Mouse (Mus musculus): ENCODE data around the gene Zfp219.

Zfp219 gene

DNA sequence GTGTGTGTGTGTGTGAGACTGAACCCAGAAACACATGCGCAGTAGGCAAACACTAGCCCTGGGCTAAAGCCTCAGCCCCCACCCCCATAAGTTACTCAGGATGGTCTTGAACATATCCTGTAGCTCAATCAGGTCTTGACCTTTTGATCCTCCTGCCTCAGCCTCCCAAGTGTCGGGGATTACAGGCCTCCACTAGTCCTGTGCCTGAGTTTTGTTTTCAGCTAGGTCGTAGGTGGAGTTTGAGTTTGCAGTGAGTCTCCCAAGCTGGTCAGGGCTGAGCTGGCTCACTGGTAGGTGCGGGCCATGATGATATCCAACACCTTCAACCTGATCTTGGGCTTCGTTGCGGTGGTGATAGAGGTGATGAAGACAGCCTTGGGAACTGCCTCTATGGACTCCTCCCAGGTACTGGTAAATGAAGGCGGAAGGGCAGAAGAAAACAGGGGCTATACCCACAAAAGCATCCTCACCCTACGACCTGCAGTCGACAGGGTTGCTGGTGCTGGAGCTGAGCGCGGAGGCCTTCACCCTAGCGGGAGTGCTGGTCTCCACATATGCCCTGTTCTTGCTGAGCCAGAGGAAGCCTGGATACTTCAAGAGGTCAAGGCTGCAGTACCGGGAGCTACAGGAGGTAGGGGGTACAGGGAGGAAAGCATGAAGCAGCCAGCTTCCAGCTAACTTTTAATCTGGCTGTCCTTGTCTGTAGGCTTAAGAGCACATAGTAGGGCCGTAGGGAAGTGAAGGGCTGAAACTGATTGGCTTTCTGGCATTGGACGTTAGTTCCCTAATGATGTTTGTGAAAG lies 2.1 kb downstream of the Zfp219 start:
- no peak for DNase-seq

- DNase-seq, result no peak
These were observed 2.9 kb downstream of the Zfp219 start for GRCm38 (mm10) chr14:52017662-52018061.

- DNase-seq, result no peak
These were observed 3.7 kb downstream of the Zfp219 start for GRCm38 (mm10) chr14:52016625-52017405.

- no peak for DNase-seq
These were observed 5.0 kb downstream of the Zfp219 start, which contains the start of gene Tmem253 for GRCm38 (mm10) chr14:52015445-52016100. Tmem253 (plus strand) TSS chr14:52015658.

DNA sequence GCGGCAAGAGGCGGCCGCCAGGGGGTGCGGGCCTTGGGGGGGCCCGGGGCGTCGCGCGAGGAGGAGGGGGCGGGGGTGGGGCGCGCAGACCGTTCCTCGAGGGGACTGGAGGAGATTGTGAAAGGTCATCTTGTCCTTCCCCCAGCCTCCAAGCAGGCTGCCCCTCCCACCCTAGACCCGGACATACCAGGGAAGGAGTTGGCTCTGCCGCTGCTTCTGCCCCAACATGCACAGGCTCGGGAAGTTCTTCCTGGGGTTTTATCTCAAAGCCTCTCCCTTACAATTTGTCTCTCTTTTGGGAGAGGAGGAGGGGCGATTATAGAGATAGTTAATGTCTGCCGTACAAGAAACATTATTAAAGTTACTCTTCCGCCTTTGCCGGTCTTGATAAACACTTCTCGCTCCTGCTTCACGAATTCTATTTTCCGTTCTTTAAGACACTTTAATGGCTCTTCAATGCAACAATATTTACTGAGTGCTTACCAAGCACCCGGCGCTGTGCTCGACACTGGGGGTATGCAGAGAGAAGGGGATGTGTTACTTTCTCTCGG lies 5.7 kb downstream of the Zfp219 start:
- DNase-seq, result peak; percentile 76

DNA sequence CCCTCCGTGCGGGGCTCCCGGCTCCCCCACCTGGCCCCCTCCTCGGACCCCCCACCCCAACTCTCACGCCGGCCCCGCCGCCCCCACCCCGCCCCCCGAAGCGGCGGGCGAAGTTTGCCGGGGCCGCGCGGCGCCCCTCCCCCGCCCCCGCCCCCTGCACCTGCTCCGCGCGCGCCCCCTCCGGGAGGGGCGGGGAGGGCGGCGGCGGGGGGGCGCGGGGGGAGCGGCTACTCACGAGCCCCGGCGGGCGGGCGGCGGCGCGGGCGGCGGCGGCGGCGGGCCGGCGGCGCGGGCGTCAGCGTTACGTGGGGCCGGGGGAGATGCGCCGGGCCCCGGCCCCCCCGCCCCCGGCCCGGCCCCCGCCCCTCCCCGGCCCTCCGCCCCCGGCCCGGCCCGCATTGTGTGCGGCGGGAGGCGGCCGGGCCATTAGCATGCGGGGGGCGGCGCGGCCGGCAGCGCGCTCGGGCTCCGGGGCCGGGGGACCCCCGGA lies 6.2 kb downstream of the Zfp219 start:
- no peak for DNase-seq

DNA sequence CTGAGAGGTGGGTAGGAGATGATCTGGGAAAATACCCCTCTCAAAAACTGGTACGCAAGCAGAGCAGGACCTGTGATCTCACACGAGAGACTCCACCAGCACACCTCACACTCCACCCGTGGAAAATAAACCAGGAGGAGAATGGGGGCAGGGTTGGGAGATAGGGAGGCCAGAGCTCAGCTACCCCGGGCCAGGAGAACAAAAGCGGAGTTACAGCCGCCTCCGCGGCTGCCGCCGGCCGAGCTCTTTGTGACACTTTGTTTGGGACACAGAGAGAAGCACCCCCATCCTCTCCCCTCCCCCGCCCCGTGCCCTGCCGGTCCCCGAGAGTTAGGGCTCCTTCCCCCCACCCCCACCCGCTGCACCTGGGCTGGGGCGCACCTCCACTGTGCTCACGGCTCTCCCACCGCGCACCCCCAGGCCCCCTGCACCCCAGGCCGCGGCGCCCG lies 6.7 kb downstream of the Zfp219 start:
- peak; percentile 56 for DNase-seq

GRCm38 (mm10) chr14:52013021-52013610 lies 7.4 kb downstream of the Zfp219 start:
- DNase-seq, result no peak

GRCm38 (mm10) chr14:52012553-52012952 lies 8.0 kb downstream of the Zfp219 start:
- no peak for DNase-seq

- no peak for DNase-seq
These were observed 8.4 kb downstream of the Zfp219 start for GRCm38 (mm10) chr14:52012085-52012484.

- DNase-seq, result no peak
These were observed 8.8 kb downstream of the Zfp219 start for GRCm38 (mm10) chr14:52011683-52012082.

- no peak for DNase-seq
These were observed 10.0 kb downstream of the Zfp219 start for GRCm38 (mm10) chr14:52010446-52011111.

- no peak for DNase-seq
These were observed 10.7 kb downstream of the Zfp219 start for GRCm38 (mm10) chr14:52009841-52010240.

GRCm38 (mm10) chr14:52009361-52009760 lies 11.2 kb downstream of the Zfp219 start:
- DNase-seq, result no peak

DNA sequence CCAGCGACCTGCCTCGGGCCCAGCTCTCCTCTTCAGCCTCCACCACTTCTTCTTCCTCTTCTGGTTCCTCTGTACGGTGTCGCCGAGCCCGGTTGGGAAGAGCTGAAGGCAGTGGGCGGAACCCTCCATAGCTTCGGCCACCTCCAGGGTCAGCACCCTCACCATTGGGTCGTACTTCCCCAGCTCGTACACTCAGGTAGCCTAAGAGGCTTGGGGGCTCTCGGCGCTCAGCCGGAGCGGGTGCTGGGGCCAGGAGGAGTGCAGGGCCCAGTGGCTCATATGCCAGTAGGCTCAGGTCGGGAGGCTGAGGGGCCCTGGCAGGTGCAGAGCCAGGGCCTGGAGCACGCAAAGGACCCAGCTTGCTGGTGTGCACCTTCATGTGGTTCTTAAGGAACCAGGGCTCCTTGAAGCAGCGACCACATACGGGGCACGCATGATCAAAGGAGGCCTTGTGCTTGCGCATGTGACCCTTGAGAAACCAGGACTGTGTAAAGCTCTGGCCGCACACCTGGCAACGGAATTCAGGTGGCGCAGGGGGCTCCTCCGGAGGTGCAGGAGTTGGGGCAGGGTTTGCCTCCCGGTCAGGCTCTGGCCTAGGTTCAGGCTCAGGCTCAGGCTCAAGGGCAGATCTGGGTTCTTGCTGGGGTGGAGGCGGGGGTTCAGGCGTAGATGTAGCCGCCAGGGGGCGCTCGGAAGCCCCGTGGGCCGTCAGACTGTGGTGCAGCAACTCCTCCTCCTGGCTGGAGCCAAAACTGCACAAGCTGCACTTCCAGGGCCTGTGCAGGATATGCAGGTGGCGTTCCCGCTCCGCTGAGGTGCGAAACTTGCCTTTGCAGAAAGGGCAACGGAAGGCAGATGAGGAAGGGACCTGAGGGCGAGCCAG lies 12.0 kb downstream of the Zfp219 start:
- peak; percentile 89 for DNase-seq

- no peak for DNase-seq
These were observed 13.8 kb downstream of the Zfp219 start for GRCm38 (mm10) chr14:52006771-52007170.

GRCm38 (mm10) chr14:52006241-52006640 lies 14.3 kb downstream of the Zfp219 start:
- no peak for DNase-seq

GRCm38 (mm10) chr14:52005616-52006015 lies 14.9 kb downstream of the Zfp219 start:
- no peak for DNase-seq

GRCm38 (mm10) chr14:52005141-52005540 lies 15.4 kb downstream of the Zfp219 start:
- DNase-seq, result no peak

- DNase-seq, result no peak
These were observed 16.5 kb downstream of the Zfp219 start for GRCm38 (mm10) chr14:52003981-52004495.

DNA sequence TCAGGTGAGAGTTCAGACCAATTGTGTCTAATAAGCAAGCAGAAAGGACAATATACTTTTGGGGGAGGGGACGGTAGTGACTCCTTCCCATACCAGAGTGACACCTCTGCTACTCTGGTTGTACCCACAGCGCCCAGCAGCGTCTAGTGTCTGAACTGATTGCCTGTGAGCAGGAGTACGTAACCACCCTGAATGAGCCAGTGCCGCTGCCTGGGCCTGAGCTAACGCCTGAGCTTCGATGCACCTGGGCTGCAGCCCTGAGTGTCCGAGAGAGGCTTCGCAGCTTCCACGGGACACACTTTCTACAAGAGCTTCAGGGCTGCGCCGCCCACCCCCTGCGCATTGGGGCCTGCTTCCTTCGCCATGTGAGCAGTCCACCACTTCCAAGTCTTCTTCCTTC lies 23.1 kb downstream of the Zfp219 start:
- DNase-seq, result no peak

All from liver (tissue).